Mouse (Mus musculus) mesoderm, embryonic 11.5 days (tissue): ENCODE measurements around the gene Gm6020.
"Not testable (repeated sequence)": the region's sequence is repeated elsewhere in the genome, so short reads cannot be mapped to it uniquely, and the experiment has no call there.

Experiments used
- DNase-seq: peaks from one replicate; pipeline ENCODE4 v3.0.0-alpha.2; 2012; ENCODE audit warnings: low read depth, low spot score

The Gm6020 gene

DNA sequence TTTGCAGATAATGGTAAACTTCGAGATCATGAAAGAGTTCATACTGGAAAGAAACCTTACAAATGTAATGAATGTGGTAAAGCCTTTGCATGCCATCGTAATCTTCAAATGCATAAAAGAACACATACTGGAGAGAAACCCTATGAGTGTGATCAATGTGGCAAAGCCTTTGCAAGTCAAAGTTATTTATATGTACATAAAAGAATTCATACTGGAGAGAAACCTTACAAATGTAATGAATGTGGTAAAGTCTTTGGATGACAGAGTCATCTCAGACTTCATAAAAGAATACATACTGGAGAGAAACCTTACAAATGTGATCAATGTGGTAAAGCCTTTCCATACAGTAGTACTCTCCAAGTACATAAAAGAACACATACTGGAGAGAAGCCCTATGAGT is at the start of gene Gm6020:
Gene Gm6020, plus strand, starts transcription at position 301 of the 400 bp plus-strand sequence.
- not testable (repeated sequence) for DNase-seq

DNA sequence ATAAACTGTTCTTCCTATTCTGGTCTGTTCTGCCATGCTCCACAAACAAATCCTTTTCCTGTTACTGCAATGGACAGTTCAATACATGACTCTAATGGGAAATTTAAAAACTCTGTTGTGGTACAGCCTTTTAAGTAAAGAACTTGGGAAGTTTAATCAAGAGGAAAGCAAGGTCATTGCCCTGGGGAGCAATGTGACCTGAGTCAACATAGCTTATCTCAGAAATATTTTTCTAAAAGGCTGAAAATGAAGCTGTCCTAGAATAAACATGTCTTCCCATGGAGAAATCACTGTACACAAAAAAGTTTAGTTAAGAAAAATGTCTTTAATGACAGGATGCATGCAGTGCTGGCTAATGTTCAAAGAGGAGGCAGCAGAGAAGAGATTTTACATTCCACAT is 45.0 kb upstream of the Gm6020 start:
- no peak for DNase-seq

DNA sequence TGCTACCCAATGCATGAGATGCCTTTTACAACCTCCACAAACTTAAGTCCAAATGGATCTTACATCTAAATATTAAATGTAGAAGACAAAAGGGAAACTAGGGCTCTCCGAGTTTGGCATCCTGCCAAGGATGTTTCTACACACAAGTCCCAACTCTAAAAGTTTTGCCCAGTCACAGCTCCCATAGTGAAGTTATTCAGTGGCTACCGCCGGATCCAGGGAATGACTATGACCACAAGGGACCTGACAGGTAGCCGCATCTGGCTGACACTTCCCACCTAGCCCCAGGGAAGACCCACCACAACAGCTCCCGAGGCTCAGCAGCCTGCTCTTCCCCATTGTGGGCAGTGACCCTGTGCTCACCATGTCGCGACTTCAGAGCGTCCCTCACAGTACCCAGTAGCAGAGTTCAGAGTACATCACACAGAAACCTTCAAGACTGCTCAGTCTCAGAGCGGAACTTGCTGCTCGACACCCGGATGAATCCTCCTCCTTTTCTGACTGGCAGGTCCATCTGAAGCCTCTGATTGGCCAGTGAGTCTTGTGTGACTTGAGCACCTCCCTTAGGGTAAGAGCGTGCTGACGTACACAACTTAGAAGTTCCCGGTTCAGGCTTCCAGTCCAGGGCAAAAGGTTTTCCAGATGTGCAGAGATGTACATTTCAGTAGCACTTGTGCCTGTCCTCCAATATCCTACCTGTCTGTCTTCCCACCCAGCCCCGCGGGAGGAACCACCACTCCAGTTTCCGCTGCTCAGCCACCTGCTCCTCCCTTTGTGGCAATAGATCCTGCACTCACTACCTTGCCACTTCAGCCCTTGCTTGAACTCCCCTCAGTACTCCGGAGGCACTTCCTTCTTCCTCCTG is 43.1 kb upstream of the Gm6020 start, which contains the start of gene Zfp950:
Gene Zfp950, minus strand, starts transcription at position 499 of the 865 bp plus-strand sequence.
- peak; percentile 91 for DNase-seq

DNA sequence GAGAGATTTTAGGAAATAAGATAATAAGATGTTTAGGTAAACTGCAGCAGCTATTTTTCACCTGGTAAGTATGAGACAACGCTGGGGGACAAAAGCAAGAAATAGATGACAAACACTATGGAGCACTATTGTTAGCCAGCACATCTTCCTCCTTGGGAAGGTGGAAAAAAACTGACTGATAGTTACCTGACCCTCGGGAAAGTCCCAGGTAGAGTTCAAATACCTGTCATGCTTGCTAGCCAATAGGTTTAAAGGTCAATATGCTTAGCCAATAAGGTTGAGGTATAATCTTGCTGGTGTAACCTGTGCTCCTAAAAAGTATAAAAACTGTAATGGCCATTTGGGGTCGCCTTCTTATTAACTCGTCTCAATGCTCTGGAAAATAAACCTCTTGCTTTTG is 42.4 kb upstream of the Gm6020 start:
- DNase-seq: no peak

DNA sequence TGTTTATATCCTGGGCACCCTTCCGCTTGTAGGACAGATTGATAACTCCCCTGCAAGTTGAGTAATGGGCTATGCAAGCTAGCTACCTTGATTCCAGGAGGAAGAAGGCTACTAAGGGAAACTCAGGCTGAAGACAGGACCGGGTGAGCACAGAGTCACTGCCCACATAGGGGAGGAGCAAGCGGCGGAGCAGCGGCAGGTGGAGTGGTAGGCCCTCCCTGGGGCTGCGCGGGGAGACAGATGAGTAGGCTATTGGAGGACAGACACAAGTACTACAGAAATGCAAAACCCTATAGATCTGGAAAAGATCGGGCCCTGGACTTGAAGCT is 32.4 kb upstream of the Gm6020 start:
- DNase-seq: no peak

DNA sequence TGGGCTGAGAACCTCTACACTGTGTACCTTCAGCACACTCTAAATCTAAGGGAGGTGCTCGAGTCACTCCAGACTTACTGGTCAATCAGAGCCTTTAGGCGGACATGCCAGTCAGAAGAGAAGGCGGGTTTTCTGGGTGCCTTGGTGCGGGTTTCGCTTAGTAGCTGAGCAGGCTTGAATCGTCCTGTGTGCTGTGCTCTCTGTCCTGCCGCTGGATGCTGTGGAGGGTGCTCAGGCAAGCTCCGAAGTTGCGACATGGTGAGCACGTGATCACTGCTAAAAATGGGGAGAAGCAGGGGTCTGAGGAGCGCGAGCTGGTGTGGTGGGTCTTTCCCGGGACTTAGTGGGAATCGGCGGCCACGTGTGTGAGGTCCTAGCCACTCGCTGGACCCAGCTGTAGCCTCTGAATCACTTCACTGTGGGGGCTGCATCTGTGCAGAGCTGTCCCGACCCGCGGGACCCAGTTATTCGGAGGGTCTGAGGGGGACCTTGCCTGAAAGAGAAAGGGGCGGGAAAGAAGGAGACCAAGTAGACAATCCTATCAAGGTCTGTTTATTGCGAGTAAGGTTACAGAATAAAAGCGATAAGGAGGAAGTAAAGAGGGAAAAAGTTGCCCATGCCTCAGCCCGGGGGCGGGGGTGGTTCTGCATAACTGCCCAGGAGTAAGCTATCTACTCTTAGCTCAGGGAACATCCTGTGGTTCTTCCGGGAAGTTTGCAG is 31.8 kb upstream of the Gm6020 start:
- DNase-seq: no peak

DNA sequence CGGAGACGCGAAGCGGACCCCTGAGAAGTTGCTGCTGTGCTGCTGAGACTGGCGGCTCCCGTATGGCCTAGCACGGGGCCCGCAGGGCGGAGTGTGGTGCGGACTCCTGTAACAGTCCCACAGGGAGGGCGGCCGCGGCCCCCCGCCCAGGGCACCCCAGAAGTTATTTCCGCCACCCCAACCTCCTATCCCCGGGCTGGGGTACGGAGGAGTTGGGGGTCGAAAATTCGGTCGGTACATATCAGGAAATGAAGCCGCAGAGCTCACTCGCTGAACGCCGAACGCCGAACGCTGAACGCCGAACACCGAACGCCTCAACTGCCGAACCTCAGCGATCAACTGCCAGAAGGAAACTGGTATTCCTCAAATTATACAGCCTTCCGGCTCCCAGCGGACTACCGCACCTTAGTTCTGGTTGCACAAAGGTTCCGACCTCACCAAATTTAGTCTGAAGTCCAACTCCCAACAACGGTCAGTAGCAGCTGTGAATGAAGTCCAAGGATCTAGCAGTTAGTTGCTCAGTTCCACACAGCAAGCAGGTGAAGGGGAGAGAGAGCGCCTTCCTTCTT is 7.8 kb upstream of the Gm6020 start, which contains the start of gene Gm7102:
Gene Gm7102, minus strand, starts transcription at position 554 of the 569 bp plus-strand sequence.
- peak; percentile 13 for DNase-seq

DNA sequence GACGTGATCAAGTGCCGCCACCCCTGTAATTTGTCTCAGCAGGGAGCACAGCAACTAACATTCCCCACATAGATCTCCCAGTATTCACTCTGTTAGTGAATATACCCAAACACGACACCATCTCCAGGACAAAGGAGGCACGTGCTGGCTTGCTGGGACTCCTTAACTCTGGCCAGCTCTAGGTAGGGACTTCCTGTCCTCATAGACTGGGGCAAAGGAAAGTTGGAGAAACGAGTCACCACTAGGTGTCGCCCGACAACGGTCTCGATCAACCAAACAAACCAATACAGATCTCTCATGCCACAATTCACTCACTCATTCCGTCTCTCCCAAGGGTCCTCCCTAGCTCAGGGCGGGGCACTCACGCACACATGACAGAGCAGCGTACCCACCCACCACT is 15.6 kb downstream of the Gm6020 start:
- DNase-seq: peak; percentile 89

DNA sequence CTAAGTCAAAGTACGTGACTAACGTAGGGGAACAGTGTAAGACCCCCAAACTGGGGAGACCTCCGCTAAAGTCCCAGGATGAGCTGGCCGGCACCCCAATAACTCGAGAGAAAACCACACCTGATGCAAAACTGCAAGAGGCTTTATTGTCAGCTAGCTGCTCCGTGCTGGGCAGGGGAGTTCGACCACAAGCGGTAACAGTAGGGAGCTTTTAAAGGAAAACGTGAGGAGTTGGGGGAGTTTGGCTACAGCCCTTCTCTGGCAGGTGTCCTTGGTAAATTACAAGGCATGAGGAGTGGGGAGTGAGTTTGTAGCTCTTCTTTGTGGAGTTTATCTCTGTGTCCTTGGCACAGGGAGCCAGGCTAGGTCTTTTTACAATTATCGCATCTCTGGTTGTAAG is 16.1 kb downstream of the Gm6020 start:
- DNase-seq: no peak

DNA sequence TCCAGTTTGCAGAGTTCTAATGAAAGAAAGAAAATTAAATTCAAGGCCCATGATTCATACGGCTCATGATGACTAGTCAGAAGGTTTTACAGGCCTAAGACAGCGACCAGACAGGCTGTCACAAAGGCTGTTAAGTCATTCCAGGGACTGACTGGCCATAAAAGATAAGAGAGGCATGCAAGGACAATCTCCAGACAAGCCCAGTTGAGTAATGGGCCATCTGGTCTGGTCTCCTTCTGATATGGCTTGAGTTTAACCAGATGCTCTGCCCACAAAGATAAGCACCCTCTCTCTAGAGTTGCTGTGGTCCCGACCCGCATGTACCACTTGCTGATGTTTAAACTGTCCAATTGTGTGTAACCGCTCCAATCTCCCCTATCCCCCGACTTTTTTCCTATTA is 23.8 kb downstream of the Gm6020 start:
- not testable (repeated sequence) for DNase-seq

DNA sequence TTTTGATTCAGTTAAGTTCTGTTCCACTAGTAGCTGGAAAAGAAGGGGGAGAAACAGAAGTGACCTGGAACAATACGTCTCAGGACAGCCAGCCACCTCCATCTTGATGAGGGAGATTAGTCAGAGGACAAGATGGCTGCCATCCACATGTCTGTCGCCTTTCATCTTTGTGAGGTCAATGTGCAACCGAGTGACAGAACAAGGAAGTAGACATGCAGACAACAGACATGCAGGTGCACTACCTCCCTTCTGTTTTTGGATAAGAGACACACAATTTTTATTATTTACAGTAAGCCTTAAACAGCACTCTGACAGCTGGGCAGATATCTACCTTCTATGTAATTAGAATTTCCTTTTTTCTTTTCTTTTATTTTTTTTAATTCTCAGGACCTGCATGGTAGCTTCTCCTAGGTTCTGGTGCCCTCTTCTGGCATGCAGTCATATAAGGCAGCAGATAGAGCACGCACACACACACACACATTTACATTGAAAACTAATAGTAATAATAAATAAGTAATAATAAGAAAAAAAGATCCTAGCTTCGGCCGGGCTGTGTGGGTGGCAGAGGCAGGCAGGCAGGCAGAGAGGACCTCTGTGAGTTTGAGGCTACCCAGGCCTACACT is 40.1 kb downstream of the Gm6020 start:
- no peak for DNase-seq

DNA sequence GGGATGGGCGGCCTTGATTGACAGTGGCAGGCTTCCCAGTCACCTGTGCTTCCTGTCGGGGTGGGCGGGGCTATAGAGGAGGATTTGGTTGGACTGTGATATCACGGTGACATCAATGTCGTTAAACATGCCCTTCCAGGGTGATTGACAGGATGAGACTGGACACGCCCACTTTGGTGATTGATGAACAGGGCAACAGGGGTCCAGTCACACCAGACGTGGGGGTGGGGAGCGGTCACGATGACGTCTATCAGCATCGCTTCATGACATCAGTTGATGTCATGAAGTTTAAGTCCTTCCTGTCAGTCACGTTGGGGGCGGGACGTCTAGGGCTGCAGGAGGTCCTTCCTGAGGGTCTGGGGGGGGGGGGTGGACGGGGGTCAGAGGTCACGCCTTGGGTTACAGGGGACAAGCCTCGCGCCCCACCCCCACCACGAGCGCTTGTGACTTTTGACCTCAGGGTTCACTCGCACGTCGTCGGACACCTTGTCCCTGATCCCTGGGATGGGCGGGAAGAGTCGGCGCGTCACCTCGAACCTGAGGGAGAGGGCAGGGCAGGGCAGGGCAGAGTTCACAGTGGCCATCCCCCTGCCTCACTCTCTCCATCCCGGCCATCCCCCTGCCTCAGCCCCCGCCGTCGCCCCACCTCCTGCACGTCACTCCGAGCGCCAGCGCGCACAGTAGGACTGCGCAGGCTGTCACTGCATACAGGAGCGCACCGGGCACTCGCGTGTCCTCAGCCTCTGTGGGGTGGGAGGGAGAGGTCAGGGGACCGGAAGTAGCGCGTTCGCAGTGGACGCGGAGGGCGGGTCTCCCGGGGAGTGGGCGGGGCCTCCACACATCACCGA is 41.2 kb downstream of the Gm6020 start:
- no peak for DNase-seq

DNA sequence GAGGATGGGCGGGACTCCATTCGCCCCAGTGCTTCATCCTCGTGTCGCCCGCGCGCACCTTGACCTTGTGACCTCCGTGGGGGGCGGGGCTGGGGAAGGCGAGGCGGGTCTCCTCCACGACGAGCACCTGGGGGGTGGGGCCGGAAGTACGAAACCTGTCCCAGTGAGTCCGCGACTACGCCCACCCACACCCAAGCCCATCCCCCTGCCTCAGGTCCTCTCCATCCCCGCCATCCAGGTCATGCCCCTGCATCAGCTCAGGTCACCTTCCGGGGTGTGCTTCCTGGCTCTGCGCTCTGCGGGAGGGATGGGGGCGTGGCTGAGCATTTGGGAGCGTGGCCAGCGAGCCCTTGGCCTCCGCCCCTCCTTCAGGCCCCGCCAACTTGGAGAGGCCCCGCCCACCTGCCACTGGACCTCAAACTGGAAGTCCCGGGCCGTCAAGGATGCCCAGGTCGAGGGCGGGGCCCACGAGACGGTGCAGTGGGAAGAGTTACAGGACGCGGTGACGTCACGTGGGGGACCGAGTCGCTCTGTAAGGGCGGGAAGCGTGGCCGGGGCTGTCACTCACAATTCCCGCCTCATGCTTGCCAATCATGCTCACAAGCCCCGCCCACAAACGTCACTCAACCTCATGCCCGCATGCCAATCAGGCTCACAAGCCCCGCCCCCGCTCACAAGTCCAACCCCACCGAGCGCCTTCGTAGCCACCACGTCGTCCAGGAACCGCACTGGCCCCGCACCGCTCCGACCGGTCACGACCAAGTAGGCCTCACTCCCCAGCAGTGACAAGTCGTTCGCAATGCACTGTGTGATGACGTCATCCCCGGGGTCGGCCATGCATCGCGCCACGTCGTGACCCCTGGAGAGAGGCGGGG is 42.1 kb downstream of the Gm6020 start:
- peak; percentile 91 for DNase-seq

DNA sequence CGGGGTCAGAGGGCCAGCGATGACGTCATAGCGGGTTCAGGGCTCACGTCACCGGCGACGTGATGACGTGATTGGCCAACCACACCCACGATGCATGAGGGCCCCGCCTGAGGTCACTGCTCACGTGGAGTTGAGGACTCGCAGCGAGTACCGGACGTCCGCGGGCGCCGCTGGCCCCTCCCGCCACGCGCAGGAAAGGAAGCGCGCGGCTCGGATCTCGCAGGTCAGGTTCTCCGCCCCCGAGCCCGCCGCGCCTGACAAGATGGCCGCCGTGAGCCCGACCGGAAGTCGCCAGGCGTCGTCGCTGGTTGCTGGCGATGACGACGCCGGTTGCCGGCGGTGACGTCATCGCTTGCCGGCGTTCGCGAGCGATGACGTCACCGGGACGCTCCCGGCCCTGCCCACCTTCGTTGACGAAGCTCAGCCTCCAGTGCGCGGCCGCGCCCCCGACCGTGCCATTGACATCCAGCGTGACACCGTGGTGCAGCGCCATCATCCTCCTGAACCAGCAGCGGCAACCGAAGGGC is 42.8 kb downstream of the Gm6020 start:
- DNase-seq: peak; percentile 90

DNA sequence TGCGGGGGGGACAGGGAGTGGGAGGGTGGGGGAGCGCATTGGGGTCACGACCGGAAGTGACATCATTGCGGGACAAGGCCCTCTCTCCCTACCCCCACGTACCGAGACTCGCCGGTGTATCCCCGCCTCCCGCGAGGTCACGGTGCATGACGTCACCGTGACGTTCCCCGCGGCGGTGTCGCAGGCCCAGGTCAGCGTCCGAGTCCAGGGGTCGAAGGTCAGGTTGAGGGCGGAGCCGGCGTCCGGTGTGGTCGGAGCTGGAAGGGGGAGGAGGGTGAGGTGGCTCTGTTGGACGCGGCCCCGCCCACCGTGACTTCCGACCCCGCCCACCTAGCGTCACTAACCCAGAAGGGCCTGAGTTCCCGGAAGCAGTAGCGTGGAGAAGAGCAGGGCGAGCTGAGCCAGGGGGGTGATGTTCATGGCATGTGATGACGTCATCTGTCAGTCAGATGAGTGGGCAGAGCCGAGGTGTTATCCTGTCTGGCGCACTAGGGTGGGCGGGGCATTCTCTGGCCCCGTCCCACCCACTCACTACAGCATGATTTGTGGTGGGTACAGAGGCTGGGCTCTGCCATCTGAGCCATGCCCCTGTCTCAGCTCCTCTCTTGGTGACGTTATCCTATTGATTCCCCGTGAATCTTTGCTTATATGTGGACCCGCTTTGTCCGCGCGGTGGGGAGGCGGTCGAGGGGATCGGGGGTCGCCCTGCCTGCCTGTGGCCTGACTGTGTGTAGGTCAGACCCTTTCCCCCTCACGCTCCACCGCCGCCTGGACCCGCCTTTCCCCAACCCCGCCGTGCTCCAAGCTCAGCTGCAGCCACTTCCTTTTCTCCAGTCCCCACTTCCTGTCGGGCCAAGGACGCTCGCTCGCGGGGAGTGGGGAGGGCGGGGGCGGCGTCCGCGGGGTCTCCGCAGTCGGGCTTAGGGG is 43.5 kb downstream of the Gm6020 start:
- DNase-seq: peak; percentile 90

DNA sequence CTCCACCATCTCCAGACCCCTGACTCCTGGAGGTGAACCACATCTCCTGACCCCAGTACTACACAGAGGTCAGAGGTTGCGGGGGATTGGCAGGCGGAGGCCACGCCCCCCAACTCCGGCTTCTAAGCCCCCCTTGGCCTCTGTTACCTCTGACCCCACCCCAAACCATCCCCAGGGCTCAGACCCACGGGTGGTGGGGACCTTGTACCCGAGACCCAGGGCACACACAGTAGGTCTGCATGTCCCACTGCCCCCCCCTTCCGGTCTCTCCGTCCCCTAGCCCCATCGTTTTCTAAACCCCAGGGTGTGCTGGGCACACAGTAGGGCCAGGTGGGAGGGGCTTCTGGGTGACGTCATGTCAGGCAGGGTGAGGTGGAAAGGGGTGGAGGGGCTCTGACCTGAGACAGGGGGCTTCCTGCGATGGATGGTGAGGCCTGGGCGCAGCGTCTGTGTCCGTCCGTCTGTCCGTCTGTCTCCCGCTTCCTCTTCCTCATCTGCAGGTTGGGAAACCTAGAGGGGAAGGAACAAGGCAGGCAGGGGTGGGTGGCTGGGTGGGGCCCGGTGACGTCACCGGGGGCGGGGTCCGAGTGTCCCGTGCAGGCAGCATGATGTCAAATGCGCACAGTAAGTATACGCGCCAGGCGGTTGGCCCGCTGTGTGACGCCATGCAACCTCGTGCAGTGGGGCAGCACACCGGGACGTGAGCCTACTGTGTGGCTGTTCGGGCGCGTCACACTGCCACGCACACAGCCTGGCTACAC is 44.4 kb downstream of the Gm6020 start, which contains the start of gene Csf2ra:
Gene Csf2ra, minus strand, starts transcription at position 489 of the 761 bp plus-strand sequence.
- DNase-seq: no peak
